Mouse (Mus musculus): ENCODE results near the gene Gm13769. TPM values are rescaled to one million over a fixed set of nuclear protein-coding genes. Genes with fewer than 3 reads are reported as not detected.
A peak's percentile ranks its signal among the peaks of the same experiment; 100 is the strongest.
"Not testable (repeated sequence)": the region's sequence is repeated elsewhere in the genome, so short reads cannot be mapped to it uniquely, and the experiment has no call there.

The Gm13769 gene
- not detected in 2 replicates for polyA plus RNA-seq (2015; fragmentation: Nextera tagmentation; extraction: Ambion mirVana)

GRCm38 (mm10) chr2:90321900-90322299 lies at the start of gene Gm13769:
Gm13769 (plus strand) TSS chr2:90322200.
- not testable (repeated sequence) for H3K4me2 ChIP-seq (ENCODE audit: low read length); H3K4me1 ChIP-seq (replicated peaks; ENCODE audit: insufficient read depth, low read length); H3K4me3 ChIP-seq (replicated peaks; ENCODE audit: low read depth, low read length); H3K27ac ChIP-seq; DNase-seq (ENCODE audit: low spot score); H3K36me3 ChIP-seq (ENCODE audit: insufficient read depth, low read length); H3K27me3 ChIP-seq (ENCODE audit: insufficient read depth, low read length); H3K9me3 ChIP-seq (replicated peaks; ENCODE audit: low read length); ATAC-seq (replicated peaks; ENCODE audit: low FRiP score, low read depth); H3K9ac ChIP-seq (ENCODE audit: low read depth, low read length)
- no CpG with 5 or more reads among the region's 6 CpGs for WGBS

- Histone ChIP-seq H3K4me2 (ENCODE audit: low read length) (no peak within 1 kb of the TSS), H3K9ac (ENCODE audit: low read depth, low read length) (no peak within 1 kb of the TSS), H3K36me3 (ENCODE audit: insufficient read depth, low read length) (no peaks in the 10 kb centered on the region), H3K4me3 (replicated peaks; ENCODE audit: low read depth, low read length) (no peak within 1 kb of the TSS), H3K9me3 (replicated peaks; ENCODE audit: low read length) (no peaks in the 10 kb centered on the region), H3K27me3 (ENCODE audit: insufficient read depth, low read length) (no peaks in the 10 kb centered on the region), H3K4me1 (replicated peaks; ENCODE audit: insufficient read depth, low read length) (no peaks in the 10 kb centered on the region), H3K27ac (no peak within 1 kb of the TSS)
- TF ChIP-seq CTCF (IDR thresholded peaks at IDR 0.05; ENCODE audit: low read depth), result no peak
- 80% methylated on average over 6 of the region's 6 CpGs for WGBS
- DNase-seq (ENCODE audit: low spot score) (no peak), ATAC-seq (replicated peaks; ENCODE audit: low FRiP score, low read depth) (no peak)
Measured at GRCm38 (mm10) chr2:90292741-90293140, 29.3 kb upstream of the Gm13769 start, which contains the start of gene Olfr1272. Olfr1272 (minus strand) TSS chr2:90292841.

DNA sequence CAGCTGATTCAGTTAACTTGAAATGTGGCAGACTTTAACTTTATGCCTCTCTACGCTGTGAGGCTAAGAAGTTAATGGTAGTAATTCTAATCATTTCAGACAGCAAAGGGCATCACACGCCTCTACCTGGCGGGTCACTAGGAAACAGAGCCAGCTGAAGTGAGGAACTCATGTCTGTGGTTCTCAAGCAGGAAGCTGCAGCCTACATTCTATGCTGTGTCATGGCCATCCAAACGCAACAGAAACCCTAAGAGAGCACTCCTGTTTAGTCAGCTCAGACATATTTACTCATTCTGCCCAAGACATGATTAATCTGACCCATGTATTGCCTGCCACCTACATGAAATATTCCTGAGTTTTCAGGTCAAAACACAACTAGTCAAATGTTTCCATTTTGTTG lies 24.7 kb downstream of the Gm13769 start:
- H3K36me3 ChIP-seq (ENCODE audit: insufficient read depth, low read length); H3K4me3 ChIP-seq (replicated peaks; ENCODE audit: low read depth, low read length); H3K27ac ChIP-seq; H3K9me3 ChIP-seq (replicated peaks; ENCODE audit: low read length); H3K4me1 ChIP-seq (replicated peaks; ENCODE audit: insufficient read depth, low read length); H3K4me2 ChIP-seq (ENCODE audit: low read length); DNase-seq (ENCODE audit: low spot score); ATAC-seq (replicated peaks; ENCODE audit: low FRiP score, low read depth); H3K9ac ChIP-seq (ENCODE audit: low read depth, low read length); H3K27me3 ChIP-seq (ENCODE audit: insufficient read depth, low read length): not testable (repeated sequence)
- WGBS, result no CpG with 5 or more reads among the region's 4 CpGs

GRCm38 (mm10) chr2:90351047-90351446 lies 29.0 kb downstream of the Gm13769 start:
- H3K36me3 ChIP-seq (ENCODE audit: insufficient read depth, low read length); H3K4me2 ChIP-seq (ENCODE audit: low read length); DNase-seq (ENCODE audit: low spot score); H3K9me3 ChIP-seq (replicated peaks; ENCODE audit: low read length); H3K4me3 ChIP-seq (replicated peaks; ENCODE audit: low read depth, low read length); H3K27me3 ChIP-seq (ENCODE audit: insufficient read depth, low read length); H3K9ac ChIP-seq (ENCODE audit: low read depth, low read length); ATAC-seq (replicated peaks; ENCODE audit: low FRiP score, low read depth); H3K4me1 ChIP-seq (replicated peaks; ENCODE audit: insufficient read depth, low read length); H3K27ac ChIP-seq: not testable (repeated sequence)
- WGBS, result no CpG with 5 or more reads among the region's 6 CpGs

- not testable (repeated sequence) for H3K4me3 ChIP-seq (replicated peaks; ENCODE audit: low read depth, low read length); H3K27ac ChIP-seq; H3K9me3 ChIP-seq (replicated peaks; ENCODE audit: low read length); H3K27me3 ChIP-seq (ENCODE audit: insufficient read depth, low read length); H3K36me3 ChIP-seq (ENCODE audit: insufficient read depth, low read length); DNase-seq (ENCODE audit: low spot score); H3K9ac ChIP-seq (ENCODE audit: low read depth, low read length); H3K4me1 ChIP-seq (replicated peaks; ENCODE audit: insufficient read depth, low read length); H3K4me2 ChIP-seq (ENCODE audit: low read length)
- peak; percentile 57; the same call in 1 of the 2 replicates for ATAC-seq (replicated peaks; ENCODE audit: low FRiP score, low read depth)
- WGBS, result no CpG with 5 or more reads among the region's 3 CpGs
Measured at GRCm38 (mm10) chr2:90351540-90351939, 29.5 kb downstream of the Gm13769 start.

DNA sequence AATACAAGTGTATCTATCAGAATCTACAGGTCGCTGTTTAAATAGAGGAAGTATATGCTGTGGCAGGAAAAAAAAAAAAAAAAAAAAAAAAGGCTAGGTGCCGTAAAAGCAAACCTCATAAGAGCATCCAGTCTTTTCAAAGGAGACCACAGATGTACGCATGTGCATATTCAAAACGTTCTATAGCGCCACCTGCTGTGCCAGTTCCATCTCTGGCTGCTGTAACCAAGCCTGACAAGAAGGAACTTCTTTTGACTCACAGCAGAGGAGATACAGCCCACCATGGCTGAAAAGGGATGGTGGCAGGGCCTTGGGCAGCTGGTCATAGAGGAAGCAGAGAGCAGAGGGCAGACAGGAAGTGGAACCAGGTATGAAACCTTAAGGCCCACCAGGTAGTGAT lies 37.2 kb downstream of the Gm13769 start:
- H3K27me3 ChIP-seq (ENCODE audit: insufficient read depth, low read length); H3K4me3 ChIP-seq (replicated peaks; ENCODE audit: low read depth, low read length); H3K4me2 ChIP-seq (ENCODE audit: low read length); H3K36me3 ChIP-seq (ENCODE audit: insufficient read depth, low read length); DNase-seq (ENCODE audit: low spot score); H3K9me3 ChIP-seq (replicated peaks; ENCODE audit: low read length); H3K4me1 ChIP-seq (replicated peaks; ENCODE audit: insufficient read depth, low read length); ATAC-seq (replicated peaks; ENCODE audit: low FRiP score, low read depth); H3K27ac ChIP-seq; H3K9ac ChIP-seq (ENCODE audit: low read depth, low read length): not testable (repeated sequence)
- WGBS, result no CpG with 5 or more reads among the region's 5 CpGs

DNA sequence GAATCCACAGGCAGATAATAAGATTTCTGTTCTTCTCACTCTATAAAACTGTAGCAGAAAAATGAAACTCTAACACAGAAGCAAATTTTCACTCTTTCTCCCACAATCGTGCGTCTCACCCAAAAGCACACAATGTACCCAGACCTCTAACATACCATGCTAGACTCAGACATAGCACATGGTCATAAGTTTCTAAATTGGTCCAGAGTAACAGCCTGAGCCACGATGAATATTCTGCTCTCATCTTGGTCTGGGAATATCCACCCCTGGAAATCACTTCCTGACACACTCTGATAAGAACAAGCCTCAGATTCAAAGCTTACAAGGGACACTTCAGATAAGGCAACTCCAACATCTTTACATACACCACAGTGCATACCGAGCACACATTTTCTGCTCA lies 38.2 kb downstream of the Gm13769 start:
- DNase-seq (ENCODE audit: low spot score); H3K4me3 ChIP-seq (replicated peaks; ENCODE audit: low read depth, low read length); H3K27me3 ChIP-seq (ENCODE audit: insufficient read depth, low read length); ATAC-seq (replicated peaks; ENCODE audit: low FRiP score, low read depth); H3K27ac ChIP-seq; H3K36me3 ChIP-seq (ENCODE audit: insufficient read depth, low read length); H3K9me3 ChIP-seq (replicated peaks; ENCODE audit: low read length); H3K4me1 ChIP-seq (replicated peaks; ENCODE audit: insufficient read depth, low read length); H3K9ac ChIP-seq (ENCODE audit: low read depth, low read length); H3K4me2 ChIP-seq (ENCODE audit: low read length): not testable (repeated sequence)
- no CpG with 5 or more reads among the region's 4 CpGs for WGBS

Other genes with a start within 250 kb of the Gm13769 start
- gene Olfr1269, start 200.8 kb upstream of the Gm13769 start, polyA plus RNA-seq (2015; fragmentation: Nextera tagmentation; extraction: Ambion mirVana), result not detected in 2 replicates
- gene Olfr32, start 179.9 kb upstream of the Gm13769 start, polyA plus RNA-seq (2015; fragmentation: Nextera tagmentation; extraction: Ambion mirVana), result not detected in 2 replicates
- not detected in 2 replicates for gene Olfr1270, start 169.1 kb upstream of the Gm13769 start, polyA plus RNA-seq (2015; fragmentation: Nextera tagmentation; extraction: Ambion mirVana)
- gene Olfr1506, start 97.7 kb upstream of the Gm13769 start, polyA plus RNA-seq (2015; fragmentation: Nextera tagmentation; extraction: Ambion mirVana), result not detected in 2 replicates
- gene Olfr142, start 64.6 kb upstream of the Gm13769 start, polyA plus RNA-seq (2015; fragmentation: Nextera tagmentation; extraction: Ambion mirVana), result not detected in 2 replicates
- not detected in 2 replicates for gene Olfr1271, start 51.2 kb upstream of the Gm13769 start, polyA plus RNA-seq (2015; fragmentation: Nextera tagmentation; extraction: Ambion mirVana)
- gene Olfr1272, start 29.4 kb upstream of the Gm13769 start, polyA plus RNA-seq (2015; fragmentation: Nextera tagmentation; extraction: Ambion mirVana), result not detected in 2 replicates
- gene Olfr1274-ps, start 76.5 kb downstream of the Gm13769 start, polyA plus RNA-seq (2015; fragmentation: Nextera tagmentation; extraction: Ambion mirVana), result not detected in 2 replicates

Data from kidney, postnatal 0 days (tissue).